Mouse (Mus musculus): ENCODE data around the gene Ap1b1.

Gene Ap1b1

GRCm38 (mm10) chr11:4986695-4987486 lies at the start of gene Ap1b1:
TSS of gene Ap1b1 (plus strand) at chr11:4986824.
- peak; percentile 95 for DNase-seq (ENCODE audit: low read depth, low spot score)

GRCm38 (mm10) chr11:4946530-4946929 lies 40.1 kb upstream of the Ap1b1 start:
- DNase-seq (ENCODE audit: low read depth, low spot score): peak; percentile 38

- DNase-seq (ENCODE audit: low read depth, low spot score): peak; percentile 96
These were observed 39.4 kb upstream of the Ap1b1 start for GRCm38 (mm10) chr11:4946947-4947812.

- peak; percentile 57 for DNase-seq (ENCODE audit: low read depth, low spot score)
These were observed 38.8 kb upstream of the Ap1b1 start, which contains the start of gene Nefh for GRCm38 (mm10) chr11:4947813-4948174. TSS of gene Nefh (minus strand) at chr11:4948064.

- DNase-seq (ENCODE audit: low read depth, low spot score): peak; percentile 29
These were observed 37.8 kb upstream of the Ap1b1 start for GRCm38 (mm10) chr11:4948792-4949191.

- peak; percentile 69 for DNase-seq (ENCODE audit: low read depth, low spot score)
These were observed 37.2 kb upstream of the Ap1b1 start for GRCm38 (mm10) chr11:4949256-4950044.

GRCm38 (mm10) chr11:4953401-4953800 lies 33.2 kb upstream of the Ap1b1 start:
- DNase-seq (ENCODE audit: low read depth, low spot score): no peak

- peak; percentile 80 for DNase-seq (ENCODE audit: low read depth, low spot score)
These were observed 32.7 kb upstream of the Ap1b1 start for GRCm38 (mm10) chr11:4953918-4954317.

GRCm38 (mm10) chr11:4963099-4963808 lies 23.4 kb upstream of the Ap1b1 start:
- DNase-seq (ENCODE audit: low read depth, low spot score): peak; percentile 43

GRCm38 (mm10) chr11:4966325-4966724 lies 20.3 kb upstream of the Ap1b1 start:
- no peak for DNase-seq (ENCODE audit: low read depth, low spot score)

- peak; percentile 48 for DNase-seq (ENCODE audit: low read depth, low spot score)
These were observed 19.7 kb upstream of the Ap1b1 start for GRCm38 (mm10) chr11:4966888-4967287.

GRCm38 (mm10) chr11:4967549-4967948 lies 19.1 kb upstream of the Ap1b1 start:
- no peak for DNase-seq (ENCODE audit: low read depth, low spot score)

GRCm38 (mm10) chr11:4968376-4968775 lies 18.2 kb upstream of the Ap1b1 start:
- DNase-seq (ENCODE audit: low read depth, low spot score): peak; percentile 80

GRCm38 (mm10) chr11:4972967-4973870 lies 13.4 kb upstream of the Ap1b1 start:
- DNase-seq (ENCODE audit: low read depth, low spot score): peak; percentile 88

GRCm38 (mm10) chr11:4973871-4974256 lies 12.8 kb upstream of the Ap1b1 start:
- DNase-seq (ENCODE audit: low read depth, low spot score): no peak

- DNase-seq (ENCODE audit: low read depth, low spot score): no peak
These were observed 12.1 kb upstream of the Ap1b1 start for GRCm38 (mm10) chr11:4974376-4975122.

- peak; percentile 88 for DNase-seq (ENCODE audit: low read depth, low spot score)
These were observed 11.0 kb upstream of the Ap1b1 start for GRCm38 (mm10) chr11:4975623-4976022.

- peak; percentile 48 for DNase-seq (ENCODE audit: low read depth, low spot score)
These were observed 3.6 kb upstream of the Ap1b1 start for GRCm38 (mm10) chr11:4983010-4983409.

- DNase-seq (ENCODE audit: low read depth, low spot score): no peak
These were observed 3.1 kb upstream of the Ap1b1 start for GRCm38 (mm10) chr11:4983538-4983937.

All from brain, adult 2 months (tissue).